Mouse (Mus musculus) layer of hippocampus, adult 9-10 months (tissue): Measurements from ENCODE around the gene Ribc2.

Experiments
- DNase-seq: peaks from one replicate; pipeline ENCODE4 v3.0.0; 2022; ENCODE audit warnings: low spot score

Ribc2 gene

DNA sequence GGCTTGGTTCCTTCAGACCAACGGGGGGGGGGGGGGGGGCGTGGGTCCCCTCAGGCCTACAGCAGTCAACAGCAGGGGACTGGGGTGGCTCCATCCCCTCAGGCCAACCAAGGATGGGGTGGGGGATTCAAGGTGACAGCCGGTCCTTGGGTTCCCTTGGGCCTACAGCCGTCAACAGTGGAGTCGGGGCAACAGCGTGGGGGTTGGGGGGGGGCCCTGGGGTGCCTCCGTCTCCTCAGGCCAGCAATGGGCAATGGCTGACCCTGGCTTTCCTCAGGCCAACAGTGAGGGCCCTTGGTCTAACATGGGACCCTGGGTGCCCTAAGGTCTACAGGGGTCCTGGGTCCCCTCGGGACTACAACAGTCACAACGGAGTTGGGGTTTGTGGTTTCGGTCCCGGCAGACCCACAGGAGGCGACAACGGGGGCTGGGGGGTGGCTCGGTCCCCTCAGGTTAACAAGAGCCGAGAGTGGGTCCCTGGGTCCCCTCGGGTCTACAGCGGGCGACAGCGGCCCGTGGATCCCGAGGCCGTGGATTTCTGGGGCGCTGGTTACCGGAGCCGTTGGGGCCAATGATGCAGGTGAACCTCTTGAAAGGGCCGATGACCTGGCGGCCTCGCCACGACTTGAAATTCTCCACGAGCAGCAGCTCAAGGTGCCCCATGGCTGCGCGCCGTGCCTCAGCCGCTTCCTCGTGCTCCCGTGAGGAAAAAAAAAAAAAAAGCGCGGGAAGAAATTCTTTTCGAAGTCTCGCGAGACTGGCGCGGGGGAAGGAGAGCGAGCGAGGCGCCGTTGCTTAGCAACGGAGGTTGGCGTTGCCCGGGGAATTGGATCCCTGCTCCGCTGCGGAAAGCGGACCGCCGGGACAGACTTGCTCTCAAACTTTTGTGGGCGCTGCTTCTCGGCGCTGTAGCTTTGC lies at the start of gene Ribc2, which contains the start of gene Smc1b:
Gene Ribc2 (plus strand): TSS at position 804 of the 918 bp plus-strand sequence.
Gene Smc1b (minus strand): TSS at position 690 of the 918 bp plus-strand sequence.
- DNase-seq = peak; percentile 15

- DNase-seq = peak; percentile 4
Observed at GRCm38 (mm10) chr15:85085641-85086040, 46.2 kb upstream of the Ribc2 start.

DNA sequence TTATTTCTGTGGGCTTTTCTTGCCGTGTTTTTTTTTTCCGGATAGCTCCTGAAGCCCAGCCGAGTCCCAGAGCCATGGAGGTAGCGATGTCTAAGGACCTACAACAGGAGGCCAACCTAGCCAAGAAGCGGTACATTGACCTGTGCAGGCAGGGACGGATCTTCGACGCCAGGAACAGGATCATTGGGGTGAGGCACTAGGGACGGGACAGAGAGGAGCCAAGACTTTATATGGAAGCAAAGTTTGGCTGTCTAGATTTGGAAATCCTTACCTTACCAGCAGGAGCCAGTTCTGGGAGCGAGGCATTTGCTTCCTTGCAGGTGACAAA lies 279 bp downstream of the Ribc2 start:
- no peak for DNase-seq

DNA sequence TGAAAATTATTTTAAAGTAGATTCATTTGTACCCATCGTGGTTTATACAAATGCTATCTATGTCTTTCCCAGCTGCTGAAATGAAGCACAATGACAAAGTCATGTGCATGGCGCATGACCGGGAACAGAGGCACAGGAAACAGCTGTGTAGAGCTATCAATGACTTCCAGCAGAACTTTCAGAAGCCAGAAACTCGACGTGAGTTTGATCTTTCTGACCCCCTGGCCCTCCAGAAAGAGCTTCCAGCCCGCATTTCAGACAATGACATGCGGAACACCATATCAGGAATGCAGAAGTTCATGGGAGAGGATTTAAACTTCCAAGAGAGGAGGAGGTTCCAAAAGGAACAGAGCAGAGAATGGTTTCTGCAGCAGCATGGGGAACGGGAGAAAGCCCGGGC lies 3.3 kb downstream of the Ribc2 start:
- DNase-seq = no peak

GRCm38 (mm10) chr15:85141290-85141689 lies 9.4 kb downstream of the Ribc2 start:
- DNase-seq = no peak

GRCm38 (mm10) chr15:85142441-85142840 lies 10.6 kb downstream of the Ribc2 start:
- DNase-seq = no peak

DNA sequence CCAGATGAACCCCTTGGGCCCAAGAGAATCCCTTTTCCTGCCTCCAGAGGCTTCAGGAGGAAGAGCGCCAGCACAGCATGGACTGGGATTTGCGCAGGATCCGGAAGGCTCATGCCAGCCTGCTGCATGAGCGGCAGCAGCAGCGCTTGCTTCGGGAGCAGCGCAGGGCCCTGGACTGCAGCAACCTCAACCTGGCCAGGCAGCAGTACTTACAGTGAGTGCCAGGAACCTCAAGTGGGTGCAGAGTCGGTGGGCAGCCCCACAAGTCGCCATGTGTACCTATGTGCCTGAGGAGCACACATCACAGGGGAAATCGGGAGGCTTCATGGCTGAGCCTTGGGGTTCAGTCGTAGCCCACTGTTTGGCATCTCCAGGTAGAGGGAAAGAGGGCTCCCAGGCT lies 11.3 kb downstream of the Ribc2 start:
- no peak for DNase-seq

- DNase-seq = no peak
Observed at GRCm38 (mm10) chr15:85143747-85144146, 11.9 kb downstream of the Ribc2 start.

DNA sequence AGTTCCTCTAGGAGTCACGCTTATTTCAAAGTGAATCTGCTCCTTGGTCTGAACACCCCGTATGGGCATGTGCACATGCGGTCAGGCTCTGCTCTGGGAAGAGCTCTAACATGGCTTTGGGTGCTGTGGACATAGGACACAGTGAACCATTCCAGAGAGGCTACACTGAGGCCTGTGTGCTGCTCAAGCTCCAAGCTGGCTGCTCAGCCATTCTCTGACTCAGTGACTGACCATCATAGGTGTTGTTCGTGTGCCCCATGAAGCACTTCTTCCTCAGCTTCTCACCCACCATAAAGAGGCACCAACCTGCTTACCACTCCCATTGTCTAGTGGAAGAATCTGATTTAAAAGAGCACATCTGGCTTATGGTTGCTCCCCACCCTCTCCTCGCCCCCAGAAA lies 12.4 kb downstream of the Ribc2 start:
- DNase-seq = no peak

DNA sequence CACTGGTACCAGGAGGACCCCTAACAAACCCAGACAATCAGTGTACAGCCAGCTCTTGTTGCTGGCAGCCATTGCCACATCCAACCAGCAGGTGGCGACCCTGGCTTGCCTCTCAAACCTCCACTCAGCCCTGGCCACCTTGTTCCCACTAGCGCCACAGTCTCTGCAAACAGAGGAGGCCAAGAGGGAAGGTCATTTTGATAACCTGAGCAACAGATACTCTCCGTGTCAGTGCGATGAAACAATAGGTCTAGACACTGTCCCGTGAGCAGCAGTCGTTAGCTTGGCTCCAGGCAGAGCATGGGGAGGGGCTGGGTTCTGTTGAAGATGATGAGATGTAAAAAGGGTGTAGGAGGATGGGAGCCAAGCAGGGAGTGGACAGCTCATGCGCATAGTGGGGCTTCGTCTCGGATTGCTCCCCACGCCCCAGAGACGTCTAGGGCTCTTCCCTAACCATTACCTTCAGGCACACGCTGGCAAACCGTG lies 19.6 kb downstream of the Ribc2 start:
- DNase-seq = peak; percentile 54

DNA sequence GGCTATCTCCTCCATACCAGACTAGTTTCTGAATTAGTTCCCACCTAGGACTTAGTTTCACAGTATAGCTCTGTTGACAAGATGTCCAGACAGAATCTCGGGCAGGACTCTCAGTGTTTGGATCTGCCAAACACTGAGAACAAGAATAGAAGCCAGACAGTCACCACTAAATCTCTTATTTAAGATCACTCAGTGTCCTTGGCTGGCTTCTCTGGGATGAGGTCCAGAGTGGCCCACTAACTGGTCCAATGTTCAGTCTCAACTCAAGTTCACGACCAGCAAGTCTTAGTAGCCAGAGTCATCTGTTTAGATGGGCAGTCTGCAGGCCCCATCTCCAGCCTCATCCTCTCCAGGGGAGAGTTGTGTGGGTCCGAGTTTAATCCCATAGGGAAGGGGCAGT lies 20.7 kb downstream of the Ribc2 start:
- no peak for DNase-seq

- no peak for DNase-seq
Observed at GRCm38 (mm10) chr15:85154091-85154490, 22.2 kb downstream of the Ribc2 start.

GRCm38 (mm10) chr15:85156198-85156597 lies 24.3 kb downstream of the Ribc2 start:
- DNase-seq = no peak

- no peak for DNase-seq
Observed at GRCm38 (mm10) chr15:85161416-85161815, 29.5 kb downstream of the Ribc2 start.

- DNase-seq = no peak
Observed at GRCm38 (mm10) chr15:85162693-85163663, 31.1 kb downstream of the Ribc2 start.

GRCm38 (mm10) chr15:85166433-85166933 lies 34.6 kb downstream of the Ribc2 start:
- no peak for DNase-seq

DNA sequence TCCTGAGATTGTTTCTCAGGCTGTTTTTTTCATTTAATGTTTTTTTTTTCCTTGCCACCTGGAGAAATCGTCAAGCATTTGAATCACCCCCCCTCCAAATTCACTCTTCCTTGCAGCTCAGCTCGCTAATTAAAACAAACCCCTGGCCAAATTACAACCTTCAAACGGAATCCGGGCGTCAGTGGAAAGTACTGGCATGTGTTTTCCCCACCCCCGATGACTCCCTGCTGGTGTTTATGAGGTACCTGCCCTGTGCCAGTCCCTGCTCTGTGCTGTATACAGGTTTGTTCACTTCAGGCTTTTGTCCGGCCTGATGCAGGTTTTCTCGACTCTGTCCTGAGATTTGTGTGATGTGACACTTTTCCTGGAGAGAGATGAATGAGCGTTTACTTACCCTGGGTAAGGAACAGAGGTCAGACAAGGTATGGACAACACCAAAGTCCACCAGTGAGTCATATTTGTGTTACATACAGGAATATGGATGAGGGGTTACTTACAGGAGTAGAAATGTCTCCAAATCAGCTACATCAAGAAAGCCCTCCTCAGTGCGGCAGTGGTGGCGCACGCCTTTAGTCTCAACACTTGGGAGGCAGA lies 35.3 kb downstream of the Ribc2 start:
- DNase-seq = no peak

GRCm38 (mm10) chr15:85172054-85172453 lies 40.2 kb downstream of the Ribc2 start:
- DNase-seq = no peak

DNA sequence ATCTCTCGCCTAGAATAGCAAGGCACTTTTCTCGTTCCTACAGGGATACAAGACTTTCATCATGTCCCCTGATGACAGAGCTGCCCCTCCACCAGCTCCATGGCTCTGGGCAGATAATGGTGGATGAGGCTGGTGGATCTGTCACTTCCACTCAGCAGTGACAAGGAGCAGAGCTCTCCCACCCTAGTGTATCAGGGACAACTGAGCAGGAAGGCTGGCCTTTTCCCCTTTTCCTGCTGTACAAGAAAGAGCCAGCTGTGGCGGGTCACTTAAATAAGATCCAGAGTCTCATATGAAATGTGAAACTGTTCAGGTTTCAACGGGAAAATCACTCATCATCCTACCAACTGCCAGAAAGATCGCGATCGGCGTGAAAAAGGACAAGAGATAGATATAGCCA lies 41.5 kb downstream of the Ribc2 start:
- no peak for DNase-seq

- DNase-seq = no peak
Observed at GRCm38 (mm10) chr15:85174060-85174459, 42.2 kb downstream of the Ribc2 start.

DNA sequence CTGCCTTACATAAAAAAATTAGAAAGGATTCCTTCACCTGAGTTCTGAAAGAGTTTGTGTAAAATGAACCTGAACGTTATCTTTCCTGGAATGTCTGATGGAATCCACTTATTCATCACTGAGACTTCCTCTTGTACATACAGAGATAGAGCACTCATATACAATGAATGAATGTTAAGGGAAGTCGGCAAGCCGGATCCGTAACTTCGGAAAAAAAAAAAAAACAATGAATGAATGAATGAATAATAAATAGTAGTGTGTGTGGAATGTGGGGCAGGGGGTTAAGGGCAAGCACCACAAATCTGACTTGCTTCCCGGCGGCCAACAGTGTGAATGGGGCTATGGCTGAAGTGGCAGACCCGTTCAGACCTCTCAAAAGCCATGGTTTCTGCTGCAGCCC lies 45.7 kb downstream of the Ribc2 start:
- DNase-seq = no peak

DNA sequence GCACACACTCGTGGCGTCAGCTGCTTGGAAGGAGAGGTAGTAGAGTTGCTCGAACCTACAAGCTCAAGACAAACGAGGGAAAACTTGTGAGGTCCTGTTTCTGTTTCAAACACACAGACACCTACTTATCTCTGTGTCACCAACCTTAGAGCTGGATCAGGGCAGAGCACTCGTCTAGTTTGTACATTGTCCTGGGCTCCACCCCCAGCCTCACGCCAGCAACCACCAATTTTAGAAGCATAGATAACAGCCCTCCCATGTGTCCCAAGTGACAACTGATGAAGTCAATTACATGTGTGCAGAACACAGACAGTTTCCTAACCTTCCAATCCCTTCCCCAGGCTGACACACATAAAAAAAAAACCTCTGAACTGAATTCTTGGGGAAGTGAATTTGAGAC lies 46.3 kb downstream of the Ribc2 start:
- no peak for DNase-seq
